Mouse (Mus musculus) left cerebral cortex, postnatal 4 days (tissue): ENCODE results near the gene Pabpn1l. TPM values are rescaled to one million over a fixed set of nuclear protein-coding genes. Genes with fewer than 3 reads are reported as not detected.

Experiments
- DNase-seq: peaks from one replicate; pipeline ENCODE4 v3.0.0-alpha.2; 2022
- intact Hi-C: fragments of 180-260 bp; cut with DNase I; formaldehyde crosslinking; loops from one replicate; pipeline ENCODE4 v1.15.1; 2025
- total RNA-seq, 2 experiments: library from RNA; stranded (reverse); gene quantifications; 2 replicates each; pipeline ENCODE4 v1.2.3; 2021

Pabpn1l gene
- total RNA-seq: not detected

GRCm38 (mm10) chr8:122622727-122623126 is at the start of gene Pabpn1l:
Gene Pabpn1l, minus strand, starts transcription at chr8:122622739.
- DNase-seq: no peak
- intact Hi-C loops: no loop called here

GRCm38 (mm10) chr8:122671894-122672293 is 49.4 kb upstream of the Pabpn1l start:
- intact Hi-C loops: loop anchor here (10.0 kb wide), 1 partner anchor 153 kb away; no protein-coding TSS in a partner anchor
- no peak for DNase-seq

- intact Hi-C loops: loop anchor here (10.0 kb wide), 1 partner anchor 154 kb away; no protein-coding TSS in a partner anchor
- DNase-seq: no peak
Observed at GRCm38 (mm10) chr8:122670718-122671117, 48.2 kb upstream of the Pabpn1l start.

- intact Hi-C loops: loop anchor here (10.0 kb wide), 1 partner anchor 155 kb away; no protein-coding TSS in a partner anchor
- DNase-seq: no peak
Observed at GRCm38 (mm10) chr8:122670001-122670400, 47.5 kb upstream of the Pabpn1l start.

- no peak for DNase-seq
- intact Hi-C loops: no loop called here
Observed at GRCm38 (mm10) chr8:122669370-122669769, 46.8 kb upstream of the Pabpn1l start.

GRCm38 (mm10) chr8:122667854-122668253 is 45.3 kb upstream of the Pabpn1l start:
- intact Hi-C loops: no loop called here
- DNase-seq: no peak

- DNase-seq: no peak
- intact Hi-C loops: no loop called here
Observed at GRCm38 (mm10) chr8:122666827-122667226, 44.3 kb upstream of the Pabpn1l start.

- intact Hi-C loops: no loop called here
- DNase-seq: no peak
Observed at GRCm38 (mm10) chr8:122666338-122666764, 43.8 kb upstream of the Pabpn1l start.

GRCm38 (mm10) chr8:122665667-122666316 is 43.3 kb upstream of the Pabpn1l start:
- intact Hi-C loops: no loop called here
- peak; percentile 95 for DNase-seq

- intact Hi-C loops: no loop called here
- DNase-seq: peak; percentile 79
Observed at GRCm38 (mm10) chr8:122665221-122665620, 42.7 kb upstream of the Pabpn1l start.

GRCm38 (mm10) chr8:122663670-122664069 is 41.1 kb upstream of the Pabpn1l start:
- intact Hi-C loops: no loop called here
- no peak for DNase-seq

GRCm38 (mm10) chr8:122663106-122663505 is 40.6 kb upstream of the Pabpn1l start:
- intact Hi-C loops: no loop called here
- DNase-seq: no peak

- DNase-seq: no peak
- intact Hi-C loops: no loop called here
Observed at GRCm38 (mm10) chr8:122661894-122662293, 39.4 kb upstream of the Pabpn1l start.

- peak; percentile 91 for DNase-seq
- intact Hi-C loops: no loop called here
Observed at GRCm38 (mm10) chr8:122661138-122661537, 38.6 kb upstream of the Pabpn1l start.

- intact Hi-C loops: no loop called here
- DNase-seq: no peak
Observed at GRCm38 (mm10) chr8:122660022-122660421, 37.5 kb upstream of the Pabpn1l start.

- intact Hi-C loops: no loop called here
- no peak for DNase-seq
Observed at GRCm38 (mm10) chr8:122658807-122659160, 36.2 kb upstream of the Pabpn1l start.

- DNase-seq: no peak
- intact Hi-C loops: no loop called here
Observed at GRCm38 (mm10) chr8:122658149-122658806, 35.7 kb upstream of the Pabpn1l start.

GRCm38 (mm10) chr8:122656056-122656999 is 33.8 kb upstream of the Pabpn1l start:
- DNase-seq: no peak
- intact Hi-C loops: no loop called here

- intact Hi-C loops: no loop called here
- DNase-seq: no peak
Observed at GRCm38 (mm10) chr8:122654768-122655167, 32.2 kb upstream of the Pabpn1l start.

GRCm38 (mm10) chr8:122652643-122653042 is 30.1 kb upstream of the Pabpn1l start:
- intact Hi-C loops: no loop called here
- no peak for DNase-seq

GRCm38 (mm10) chr8:122651326-122651921 is 28.9 kb upstream of the Pabpn1l start:
- intact Hi-C loops: no loop called here
- DNase-seq: peak; percentile 75
